Mouse (Mus musculus) kidney, embryonic 15.5 days (tissue): ENCODE data around the gene Il17rc. TPM values are rescaled to one million over a fixed set of nuclear protein-coding genes. Genes with fewer than 3 reads are reported as not detected.

Experiments used
- ATAC-seq: fragments of 200-750 bp; cut with Nextera tagmentation; replicated peaks from 2 replicates; pipeline ENCODE4 v1.8.0; 2017; ENCODE audit warnings: moderate TSS enrichment; ENCODE audit not compliant: low FRiP score
- H3K27ac ChIP-seq: fragments of 300-500 bp; sonication (generic); 2 replicates; pipeline ENCODE4 v1.5.1; 2015; ENCODE audit warnings: mild to moderate bottlenecking, inconsistent platforms
- H3K27me3 ChIP-seq: fragments of 300-500 bp; sonication (generic); 2 replicates; pipeline ENCODE4 v1.6.1; 2015; ENCODE audit warnings: inconsistent platforms
- H3K36me3 ChIP-seq: fragments of 300-500 bp; sonication (generic); 2 replicates; pipeline ENCODE4 v1.6.1; 2015; ENCODE audit warnings: inconsistent platforms
- H3K4me1 ChIP-seq: fragments of 300-500 bp; sonication (generic); 2 replicates; pipeline ENCODE4 v1.6.1; 2015; ENCODE audit warnings: inconsistent platforms
- H3K4me2 ChIP-seq: fragments of 300-500 bp; sonication (generic); 2 replicates; pipeline ENCODE4 v1.6.1; 2015; ENCODE audit warnings: moderate library complexity, mild to moderate bottlenecking, inconsistent platforms
- H3K4me3 ChIP-seq: fragments of 300-500 bp; sonication (generic); replicated peaks from 2 replicates; pipeline ENCODE4 v1.5.1; 2015; ENCODE audit warnings: mild to moderate bottlenecking, inconsistent platforms
- H3K9ac ChIP-seq: fragments of 300-500 bp; sonication (generic); 2 replicates; pipeline ENCODE4 v1.6.1; 2015; ENCODE audit warnings: mild to moderate bottlenecking, inconsistent platforms
- H3K9me3 ChIP-seq: fragments of 300-500 bp; sonication (generic); replicated peaks from 2 replicates; pipeline ENCODE4 v1.6.1; 2016; ENCODE audit warnings: inconsistent platforms
- WGBS: fragments of 180-500 bp; shearing (Covaris S2); methylation state at CpG from one replicate; pipeline ENCODE4 v1.1.7; 2015; ENCODE audit warnings: mixed read lengths; 5-methylcytosine and 5-hydroxymethylcytosine counted together
- polyA plus RNA-seq: library from polyadenylated mRNA; unstranded; fragments of >200 nt; fragmentation: Nextera tagmentation; extraction: Ambion mirVana; gene quantifications from 2 replicates; pipeline ENCODE4 v1.2.1, GENCODE M21; 2015

Il17rc gene
- 18.5 and 19.6 TPM in 2 replicates for polyA plus RNA-seq

GRCm38 (mm10) chr6:113471297-113471936, at the start of gene Il17rc:
Gene Il17rc, plus strand, starts transcription at chr6:113471427.
- peak within 1 kb of the TSS; percentile 33 for H3K4me3 ChIP-seq
- H3K4me1 ChIP-seq = peaks cover 32% of the 10 kb centered on the region
- H3K9me3 ChIP-seq = no peaks in the 10 kb centered on the region
- H3K27ac ChIP-seq = peak within 1 kb of the TSS; percentile 76
- H3K4me2 ChIP-seq = peak within 1 kb of the TSS; percentile 63
- peak; percentile 80 for ATAC-seq
- H3K9ac ChIP-seq = peak within 1 kb of the TSS; percentile 44
- WGBS = 25% methylated on average over 12 of the region's 12 CpGs
- H3K36me3 ChIP-seq = no peaks in the 10 kb centered on the region
- peaks cover 14% of the 10 kb centered on the region for H3K27me3 ChIP-seq

- Histone ChIP-seq H3K4me2 (no peak overlapping the region), H3K9ac (no peak overlapping the region), H3K4me3 (no peak overlapping the region), H3K4me1 (peaks cover 10% of the 10 kb centered on the region), H3K27ac (no peak overlapping the region), H3K36me3 (no peaks in the 10 kb centered on the region), H3K9me3 (peaks cover 3% of the 10 kb centered on the region; the same call in 1 of the 2 replicates), H3K27me3 (no peaks in the 10 kb centered on the region)
- no peak for ATAC-seq
- 77% methylated on average over 4 of the region's 4 CpGs for WGBS
Observed at GRCm38 (mm10) chr6:113423000-113423399, 48.2 kb upstream of the Il17rc start.

GRCm38 (mm10) chr6:113424187-113424586, 47.0 kb upstream of the Il17rc start:
- Histone ChIP-seq H3K4me1 (peaks cover 3% of the 10 kb centered on the region), H3K27me3 (no peaks in the 10 kb centered on the region), H3K36me3 (no peaks in the 10 kb centered on the region), H3K9ac (no peak overlapping the region), H3K4me2 (no peak overlapping the region), H3K4me3 (no peak overlapping the region), H3K27ac (no peak overlapping the region), H3K9me3 (peaks cover 3% of the 10 kb centered on the region; the same call in 1 of the 2 replicates)
- 82% methylated on average over 7 of the region's 7 CpGs for WGBS
- ATAC-seq = no peak

- Histone ChIP-seq H3K4me1 (no peaks in the 10 kb centered on the region), H3K4me3 (no peak overlapping the region)
- WGBS = 92% methylated on average over 4 of the region's 4 CpGs
Observed at GRCm38 (mm10) chr6:113426696-113427095, 44.5 kb upstream of the Il17rc start.

GRCm38 (mm10) chr6:113427397-113427796, 43.8 kb upstream of the Il17rc start:
- ATAC-seq = no peak
- no peak overlapping the region for H3K9ac ChIP-seq
- no peaks in the 10 kb centered on the region for H3K36me3 ChIP-seq
- H3K9me3 ChIP-seq = peaks cover 3% of the 10 kb centered on the region; the same call in 1 of the 2 replicates
- 0 out of 2 replicates have a peak, but pooled peaks cover 4% of the 10 kb centered on the region for H3K4me1 ChIP-seq
- H3K4me3 ChIP-seq = no peak overlapping the region
- no peaks in the 10 kb centered on the region for H3K27me3 ChIP-seq
- no peak overlapping the region for H3K27ac ChIP-seq
- no peak overlapping the region for H3K4me2 ChIP-seq
- WGBS = 59% methylated on average over 3 of the region's 3 CpGs

More at GRCm38 (mm10) chr6:113426696-113427095, 44.5 kb upstream of the Il17rc start:
- Histone ChIP-seq H3K4me2 (no peak overlapping the region), H3K27me3 (no peaks in the 10 kb centered on the region), H3K9ac (no peak overlapping the region), H3K27ac (no peak overlapping the region), H3K9me3 (peaks cover 3% of the 10 kb centered on the region; the same call in 1 of the 2 replicates), H3K36me3 (no peaks in the 10 kb centered on the region)
- ATAC-seq = no peak

- no peak for ATAC-seq
- Histone ChIP-seq H3K36me3 (no peaks in the 10 kb centered on the region), H3K27me3 (no peaks in the 10 kb centered on the region), H3K4me1 (0 out of 2 replicates have a peak, but pooled peaks cover 4% of the 10 kb centered on the region), H3K9ac (no peak overlapping the region), H3K9me3 (peaks cover 3% of the 10 kb centered on the region; the same call in 1 of the 2 replicates), H3K4me2 (no peak overlapping the region), H3K27ac (no peak overlapping the region), H3K4me3 (no peak overlapping the region)
- 89% methylated on average over 16 of the region's 16 CpGs for WGBS
Observed at GRCm38 (mm10) chr6:113428006-113428405, 43.2 kb upstream of the Il17rc start.

GRCm38 (mm10) chr6:113429965-113430364, 41.3 kb upstream of the Il17rc start:
- H3K9ac ChIP-seq = no peak overlapping the region
- ATAC-seq = no peak
- WGBS = 75% methylated on average over 3 of the region's 3 CpGs

GRCm38 (mm10) chr6:113430846-113431245, 40.4 kb upstream of the Il17rc start:
- Histone ChIP-seq H3K9me3 (peaks cover 3% of the 10 kb centered on the region; the same call in 1 of the 2 replicates), H3K4me2 (no peak overlapping the region), H3K9ac (no peak overlapping the region), H3K36me3 (no peaks in the 10 kb centered on the region), H3K4me1 (0 out of 2 replicates have a peak, but pooled peaks cover 4% of the 10 kb centered on the region), H3K4me3 (no peak overlapping the region), H3K27ac (no peak overlapping the region), H3K27me3 (no peaks in the 10 kb centered on the region)
- no peak for ATAC-seq
- WGBS = 55% methylated on average over 3 of the region's 3 CpGs

More at GRCm38 (mm10) chr6:113429965-113430364, 41.3 kb upstream of the Il17rc start:
- H3K27ac ChIP-seq = no peak overlapping the region
- H3K9me3 ChIP-seq = peaks cover 3% of the 10 kb centered on the region; the same call in 1 of the 2 replicates
- no peaks in the 10 kb centered on the region for H3K36me3 ChIP-seq
- no peaks in the 10 kb centered on the region for H3K27me3 ChIP-seq
- no peak overlapping the region for H3K4me3 ChIP-seq
- no peak overlapping the region for H3K4me2 ChIP-seq
- H3K4me1 ChIP-seq = 0 out of 2 replicates have a peak, but pooled peaks cover 4% of the 10 kb centered on the region

GRCm38 (mm10) chr6:113431801-113432200, 39.4 kb upstream of the Il17rc start:
- Histone ChIP-seq H3K27me3 (no peaks in the 10 kb centered on the region), H3K4me1 (0 out of 2 replicates have a peak, but pooled peaks cover 4% of the 10 kb centered on the region), H3K27ac (0 out of 2 replicates have a peak overlapping the region, but pooled peaks have one; percentile 5), H3K36me3 (no peaks in the 10 kb centered on the region), H3K4me2 (no peak overlapping the region), H3K9me3 (peaks cover 3% of the 10 kb centered on the region; the same call in 1 of the 2 replicates), H3K4me3 (no peak overlapping the region), H3K9ac (no peak overlapping the region)
- 51% methylated on average over 3 of the region's 3 CpGs for WGBS
- ATAC-seq = no peak

GRCm38 (mm10) chr6:113433661-113434060, 37.6 kb upstream of the Il17rc start:
- Histone ChIP-seq H3K9me3 (no peaks in the 10 kb centered on the region), H3K27ac (no peak overlapping the region), H3K4me1 (0 out of 2 replicates have a peak, but pooled peaks cover 4% of the 10 kb centered on the region), H3K36me3 (no peaks in the 10 kb centered on the region), H3K4me2 (no peak overlapping the region), H3K9ac (no peak overlapping the region), H3K4me3 (no peak overlapping the region), H3K27me3 (no peaks in the 10 kb centered on the region)
- WGBS = 73% methylated on average over 3 of the region's 3 CpGs
- ATAC-seq = no peak

- H3K27me3 ChIP-seq = no peaks in the 10 kb centered on the region
- H3K9ac ChIP-seq = no peak overlapping the region
- H3K4me3 ChIP-seq = no peak overlapping the region
- H3K4me1 ChIP-seq = 0 out of 2 replicates have a peak, but pooled peaks cover 4% of the 10 kb centered on the region
- no peaks in the 10 kb centered on the region for H3K36me3 ChIP-seq
- no peak overlapping the region for H3K27ac ChIP-seq
- H3K4me2 ChIP-seq = no peak overlapping the region
- ATAC-seq = no peak
- no peaks in the 10 kb centered on the region for H3K9me3 ChIP-seq
- 71% methylated on average over 7 of the region's 7 CpGs for WGBS
Observed at GRCm38 (mm10) chr6:113434691-113435090, 36.5 kb upstream of the Il17rc start.

- no peaks in the 10 kb centered on the region for H3K9me3 ChIP-seq
- ATAC-seq = no peak
- H3K4me2 ChIP-seq = no peak within 1 kb of the TSS
- H3K27me3 ChIP-seq = no peaks in the 10 kb centered on the region
- H3K4me3 ChIP-seq = no peak within 1 kb of the TSS
- no peak within 1 kb of the TSS for H3K27ac ChIP-seq
- H3K36me3 ChIP-seq = no peaks in the 10 kb centered on the region
- 0 out of 2 replicates have a peak, but pooled peaks cover 4% of the 10 kb centered on the region for H3K4me1 ChIP-seq
- no peak within 1 kb of the TSS for H3K9ac ChIP-seq
- 73% methylated on average over 9 of the region's 9 CpGs for WGBS
Observed at GRCm38 (mm10) chr6:113435664-113436205, 35.5 kb upstream of the Il17rc start, which contains the start of gene Cidec. Gene Cidec, minus strand, starts transcription at chr6:113435760.
